Mouse (Mus musculus) 3134 (cell line): ENCODE data around the gene Ilk.
"Not testable (repeated sequence)": the region's sequence is repeated elsewhere in the genome, so short reads cannot be mapped to it uniquely, and the experiment has no call there.

Experiments
- DNase-seq: peaks from one replicate; pipeline ENCODE4 v3.0.0-alpha.2; 2011; ENCODE audit warnings: low spot score; ENCODE audit not compliant: insufficient read length; ENCODE audit errors: extremely low read depth

Gene Ilk

GRCm38 (mm10) chr7:105736264-105736901 is at the start of gene Ilk:
Gene Ilk (plus strand): TSS chr7:105736592.
- DNase-seq = peak; percentile 91

DNA sequence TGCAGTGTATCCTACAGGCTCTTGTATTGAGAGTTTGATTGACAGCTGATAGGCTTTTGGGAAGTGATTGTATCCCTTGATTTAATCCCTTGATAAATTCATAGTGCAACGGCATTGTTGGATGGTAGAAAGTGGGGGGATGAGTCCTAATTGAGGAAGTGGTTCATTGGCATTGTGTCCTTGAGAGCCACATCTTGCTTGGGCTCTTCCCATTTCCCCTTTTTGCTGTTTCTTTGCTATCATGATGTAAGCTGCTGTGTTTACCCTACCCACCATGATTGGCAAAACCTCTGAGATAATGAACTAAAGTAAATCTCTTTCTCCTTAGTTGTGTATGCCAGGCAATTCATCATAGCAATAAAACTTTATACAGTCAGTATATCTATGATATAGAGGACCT is 45.5 kb upstream of the Ilk start:
- no peak for DNase-seq

DNA sequence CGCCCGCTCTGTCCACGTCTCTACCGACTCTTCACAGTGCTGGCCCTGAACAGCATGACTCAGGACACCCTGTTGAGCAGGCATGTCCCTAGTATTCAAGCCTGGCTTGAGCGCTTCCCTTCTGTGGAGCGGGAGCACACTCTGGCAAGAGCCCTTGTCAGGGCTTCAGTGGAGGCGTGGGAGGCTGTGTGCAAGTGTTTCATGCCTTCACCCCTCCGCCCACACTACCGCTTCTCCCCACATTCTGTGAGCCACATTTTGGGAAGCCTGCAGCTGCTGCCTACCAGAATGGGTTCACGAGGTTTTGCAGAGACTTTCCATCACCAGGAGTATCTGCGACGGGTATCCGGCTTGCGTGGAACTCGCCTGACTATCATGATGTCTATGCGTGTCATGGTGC is 33.2 kb upstream of the Ilk start:
- DNase-seq = no peak

DNA sequence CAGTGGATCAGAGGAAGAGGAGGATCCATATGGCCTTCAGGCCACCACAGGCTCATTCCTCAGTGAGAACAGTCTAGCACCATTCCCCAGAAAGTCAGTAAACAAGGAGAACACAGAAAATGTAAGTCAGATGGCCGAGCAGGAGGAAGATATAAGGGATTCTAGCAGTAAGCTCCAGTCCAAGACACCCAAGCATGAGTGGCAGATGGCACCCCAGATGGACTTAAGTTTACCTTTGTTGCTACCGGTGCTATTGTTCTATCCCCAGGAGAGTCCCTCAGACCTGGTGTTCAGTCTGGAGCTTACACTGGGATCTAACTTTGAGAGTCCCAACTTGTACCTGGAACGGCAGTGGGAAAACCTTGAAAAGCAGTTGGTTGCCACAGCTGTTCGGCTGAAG is 32.6 kb upstream of the Ilk start:
- no peak for DNase-seq

DNA sequence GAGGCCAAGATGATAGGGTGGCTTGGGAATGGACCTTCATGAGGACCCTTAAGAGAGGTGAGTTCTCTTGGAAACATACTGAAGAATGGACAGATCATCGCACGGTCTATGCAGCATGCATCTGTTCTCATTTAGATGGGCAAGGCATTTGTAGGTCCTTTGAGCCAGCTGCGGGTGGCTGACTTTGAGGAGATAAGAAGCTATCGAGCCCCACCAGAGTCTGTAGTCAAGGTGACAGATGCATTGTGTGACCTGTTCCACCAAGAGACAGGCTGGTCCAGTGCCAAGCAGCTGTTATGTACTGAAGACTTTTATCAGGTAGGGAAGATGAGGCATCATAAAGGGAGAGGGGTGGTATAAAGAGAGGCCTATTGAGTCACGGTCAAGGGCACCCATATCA is 27.7 kb upstream of the Ilk start:
- DNase-seq = no peak

GRCm38 (mm10) chr7:105715366-105715765 is 21.0 kb upstream of the Ilk start:
- no peak for DNase-seq

- DNase-seq = no peak
Observed at GRCm38 (mm10) chr7:105721916-105722315, 14.5 kb upstream of the Ilk start.

DNA sequence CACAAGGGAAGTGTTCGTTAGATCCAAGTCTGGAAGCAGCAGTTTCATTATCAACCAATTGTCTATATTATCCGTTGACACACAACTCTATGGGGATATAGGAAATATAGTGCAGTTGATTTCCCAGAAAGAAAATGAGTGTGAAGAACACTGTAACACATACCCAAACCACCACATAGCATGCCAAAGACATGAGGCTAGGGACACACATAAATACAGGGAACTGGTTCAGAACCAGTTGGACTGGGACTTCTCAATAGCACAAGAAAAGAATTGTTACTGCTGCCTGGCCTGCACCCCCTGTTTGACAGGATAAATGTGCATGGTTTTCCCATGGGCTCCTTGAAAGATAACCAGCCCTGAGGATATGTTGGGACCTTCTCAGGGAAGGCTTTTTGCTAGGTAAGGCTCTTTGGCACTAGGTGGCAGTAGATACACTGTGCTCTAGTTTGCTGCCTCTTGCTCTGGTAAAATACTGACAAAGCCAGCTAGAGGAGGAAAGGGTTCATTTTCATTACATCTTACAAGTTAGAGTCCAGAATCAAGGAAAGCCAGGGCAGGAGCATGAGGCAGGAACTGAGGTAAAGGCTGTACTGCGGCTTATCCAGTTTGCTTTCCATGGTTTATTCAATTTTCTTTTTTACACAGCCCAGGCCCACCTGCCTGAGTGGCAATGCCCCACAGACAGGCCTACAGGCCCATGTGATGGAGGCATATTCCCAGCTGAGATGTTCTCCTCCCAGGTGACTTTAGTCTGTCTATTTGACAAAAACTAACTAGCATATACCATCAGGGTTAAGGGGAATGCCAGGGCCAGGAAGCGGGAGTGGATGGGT is 10.0 kb upstream of the Ilk start:
- no peak for DNase-seq

- DNase-seq = no peak
Observed at GRCm38 (mm10) chr7:105726980-105727325, 9.4 kb upstream of the Ilk start.

DNA sequence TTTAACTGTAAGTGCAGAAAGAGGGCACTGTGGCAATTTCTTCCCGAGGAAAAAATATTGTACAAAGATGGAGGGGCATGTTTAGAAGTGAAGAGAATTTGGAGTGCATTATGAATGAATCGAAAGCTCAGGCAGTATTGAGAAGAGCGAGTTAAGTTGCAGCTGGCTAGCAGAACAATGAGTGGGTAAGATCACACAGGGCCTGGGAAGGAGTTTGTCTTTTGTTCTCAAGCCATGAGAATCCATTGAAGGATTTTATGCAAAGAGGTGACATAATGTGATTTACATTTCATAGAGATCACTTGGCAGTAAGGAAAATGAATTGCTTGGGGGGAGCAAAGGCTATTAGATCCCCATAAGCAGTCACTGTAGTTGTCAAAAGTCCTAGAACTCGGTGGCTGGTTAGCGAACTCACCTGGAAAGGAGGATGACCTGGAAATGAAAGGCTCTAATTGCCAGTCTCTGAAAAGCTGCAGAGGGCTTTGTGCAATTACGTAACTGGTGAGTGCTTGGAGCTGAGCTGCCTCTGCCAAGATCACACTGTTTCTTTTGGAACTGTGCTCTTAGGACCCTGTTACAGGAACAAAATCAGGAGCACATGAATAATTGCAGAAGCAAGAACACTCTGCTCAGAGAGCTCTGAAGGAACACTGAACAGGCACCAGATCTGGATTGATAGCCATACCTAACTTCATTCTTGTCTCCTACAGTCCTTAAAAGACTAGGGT is 7.5 kb upstream of the Ilk start:
- DNase-seq = no peak

GRCm38 (mm10) chr7:105733836-105734235 is 2.6 kb upstream of the Ilk start:
- no peak for DNase-seq

- DNase-seq = no peak
Observed at GRCm38 (mm10) chr7:105734826-105735225, 1.6 kb upstream of the Ilk start.

GRCm38 (mm10) chr7:105735464-105735863 is 928 bp upstream of the Ilk start:
- not testable (repeated sequence) for DNase-seq

GRCm38 (mm10) chr7:105736911-105737521 is 624 bp downstream of the Ilk start, which contains the start of gene Rrp8:
Gene Rrp8 (minus strand): TSS chr7:105737385.
- no peak for DNase-seq

DNA sequence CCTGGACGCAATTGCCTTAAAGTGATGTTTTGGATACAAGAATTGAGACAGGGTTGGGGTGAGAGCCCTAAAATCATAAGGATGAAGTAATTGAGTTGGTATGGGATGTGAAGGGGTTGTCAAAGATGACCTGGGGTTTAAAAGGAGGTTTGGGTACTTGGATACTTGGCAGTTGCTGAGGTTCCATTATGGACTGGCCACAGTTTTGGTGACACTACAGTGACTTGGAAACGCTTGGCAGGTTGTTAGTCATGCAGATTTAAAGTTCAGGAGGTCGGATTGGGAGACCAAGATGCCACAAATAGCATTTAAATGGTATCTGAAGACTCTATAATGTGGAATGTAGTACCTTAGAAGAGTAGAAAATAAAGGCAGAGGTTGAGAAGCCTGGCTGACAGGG is 1.3 kb downstream of the Ilk start:
- DNase-seq = no peak

GRCm38 (mm10) chr7:105738286-105738685 is 1.9 kb downstream of the Ilk start:
- DNase-seq = no peak

- peak; percentile 70 for DNase-seq
Observed at GRCm38 (mm10) chr7:105738948-105739347, 2.6 kb downstream of the Ilk start.

DNA sequence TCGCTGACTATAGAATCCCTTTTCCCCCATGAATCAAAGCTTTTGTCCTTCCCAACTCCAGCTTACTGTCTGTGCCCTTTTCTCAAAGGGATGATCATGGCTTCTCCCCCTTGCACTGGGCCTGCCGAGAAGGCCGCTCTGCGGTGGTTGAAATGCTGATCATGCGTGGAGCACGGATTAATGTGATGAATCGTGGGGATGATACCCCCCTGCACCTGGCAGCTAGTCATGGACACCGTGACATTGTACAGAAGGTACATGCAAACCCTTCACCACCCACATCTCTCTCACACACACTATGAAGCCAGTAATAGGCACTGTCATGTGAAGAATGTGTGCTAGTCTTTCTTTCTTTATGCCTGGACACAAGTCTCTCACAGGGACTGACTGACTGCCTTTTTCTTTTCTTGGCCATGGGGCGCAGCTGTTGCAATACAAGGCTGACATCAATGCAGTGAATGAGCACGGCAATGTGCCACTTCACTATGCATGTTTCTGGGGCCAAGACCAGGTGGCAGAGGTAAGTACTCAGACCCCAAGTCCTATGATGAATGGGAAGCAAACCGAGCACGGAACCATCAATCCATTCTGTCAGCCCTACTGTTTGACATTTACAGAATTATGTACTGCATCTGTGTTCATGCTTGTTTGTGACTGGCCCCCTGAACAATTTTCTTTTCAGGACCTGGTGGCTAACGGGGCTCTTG is 3.9 kb downstream of the Ilk start:
- no peak for DNase-seq

GRCm38 (mm10) chr7:105740851-105741250 is 4.5 kb downstream of the Ilk start:
- DNase-seq = no peak

- no peak for DNase-seq
Observed at GRCm38 (mm10) chr7:105741978-105742377, 5.6 kb downstream of the Ilk start.
